Mouse (Mus musculus): ENCODE results near the gene Babam2. TPM values are rescaled to one million over a fixed set of nuclear protein-coding genes. Genes with fewer than 3 reads are reported as not detected.
A peak's percentile ranks its signal among the peaks of the same experiment; 100 is the strongest.

Gene Babam2
- polyA plus RNA-seq, 1 experiment = 77.2 TPM

DNA sequence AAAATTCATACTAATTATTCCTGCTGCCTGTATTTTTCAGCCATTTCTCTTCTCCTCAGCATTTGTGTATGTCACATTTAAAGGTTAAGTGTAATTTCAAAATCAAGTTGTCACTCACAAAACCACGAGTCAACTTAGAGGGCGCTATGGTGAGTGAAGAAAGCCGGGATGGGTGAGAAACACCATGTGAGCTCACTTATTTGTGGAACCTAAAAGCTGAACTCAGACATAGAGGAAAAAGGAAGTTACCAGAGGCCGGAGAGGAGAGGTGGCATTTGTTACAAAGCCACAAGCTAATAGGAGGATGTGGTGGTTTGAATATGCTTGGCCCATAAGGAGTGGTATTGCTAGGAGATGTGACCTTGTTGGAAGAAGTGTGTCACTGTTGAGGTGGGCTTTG, 17.3 kb upstream of the Babam2 start:
- TF ChIP-seq MAX (IDR thresholded peaks at IDR 0.05; ENCODE audit: low read depth) = no peak
- TF ChIP-seq MYOG (IDR thresholded peaks at IDR 0.05; ENCODE audit: control insufficient read depth in 1 of 3, insufficient read depth in 1 of 3, insufficient read length in 2 of 3, low read depth in 2 of 3) = no peak
- TF ChIP-seq POLR2AphosphoS2 (IDR thresholded peaks at IDR 0.05; ENCODE audit: insufficient read length, low read depth) = no peak
- TF ChIP-seq E2F4 (IDR thresholded peaks at IDR 0.05; ENCODE audit: insufficient read depth) = no peak
- no peak for TF ChIP-seq SRF (IDR thresholded peaks at IDR 0.05; ENCODE audit: control insufficient read depth, insufficient read length, low read depth)
- TF ChIP-seq CEBPB (IDR thresholded peaks at IDR 0.05; ENCODE audit: insufficient read depth, poor library complexity, severe bottlenecking) = no peak
- no peak for TF ChIP-seq TCF12 (IDR thresholded peaks at IDR 0.05; ENCODE audit: insufficient read depth, poor library complexity, severe bottlenecking)
- TF ChIP-seq POLR2A (IDR thresholded peaks at IDR 0.05; ENCODE audit: insufficient read length, low read depth) = no peak
- no peak for TF ChIP-seq MYOD1 (IDR thresholded peaks at IDR 0.05; ENCODE audit: control insufficient read depth in 1 of 3, insufficient read length in 2 of 3, low read depth in 2 of 3)
- no peak for TF ChIP-seq REST (IDR thresholded peaks at IDR 0.05; ENCODE audit: insufficient read depth, insufficient read length)
- TF ChIP-seq TCF3 (IDR thresholded peaks at IDR 0.05; ENCODE audit: insufficient read length, low read depth) = no peak
- no peak for TF ChIP-seq USF1 (IDR thresholded peaks at IDR 0.05; ENCODE audit: low read depth)
- no peaks in the 10 kb centered on the region for H3K27me3 ChIP-seq (ENCODE audit: control insufficient read depth, insufficient read depth, insufficient read length)

DNA sequence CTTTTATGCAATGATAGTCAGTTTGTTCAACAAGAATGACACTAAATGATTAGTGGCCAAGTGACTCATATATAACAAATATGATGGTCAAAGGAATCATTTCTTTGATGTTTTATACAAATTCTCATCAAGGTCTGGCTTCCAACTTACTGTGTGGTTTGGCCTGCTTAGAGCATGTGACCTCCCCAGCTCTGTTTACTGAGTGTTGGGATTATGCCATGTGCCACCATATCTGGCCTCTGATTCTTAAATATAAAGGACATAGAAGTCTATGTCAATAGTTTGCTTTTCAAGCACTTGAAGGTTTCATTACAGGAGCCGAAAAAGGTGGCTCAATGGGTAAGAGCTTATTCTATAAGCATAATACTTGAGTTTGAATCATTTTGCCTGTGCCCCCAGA, 15.2 kb upstream of the Babam2 start:
- Histone ChIP-seq H3K4me3 (no peak overlapping the region), H3ac (ENCODE audit: control insufficient read depth, insufficient read length) (no peak overlapping the region), H3K79me2 (ENCODE audit: control insufficient read depth, insufficient read depth) (no peaks in the 10 kb centered on the region), H3K27me3 (ENCODE audit: control insufficient read depth, insufficient read depth, insufficient read length) (no peaks in the 10 kb centered on the region), H3K4me2 (ENCODE audit: low read depth) (no peak overlapping the region), H3K36me3 (ENCODE audit: control insufficient read depth, insufficient read depth) (no peaks in the 10 kb centered on the region)
- TF ChIP-seq TCF12 (IDR thresholded peaks at IDR 0.05; ENCODE audit: insufficient read depth, poor library complexity, severe bottlenecking) (no peak), USF1 (IDR thresholded peaks at IDR 0.05; ENCODE audit: low read depth) (peak; percentile 35), SRF (IDR thresholded peaks at IDR 0.05; ENCODE audit: control insufficient read depth, insufficient read length, low read depth) (no peak), TCF3 (IDR thresholded peaks at IDR 0.05; ENCODE audit: insufficient read length, low read depth) (no peak)

More for the DNA sequence above, 17.3 kb upstream of the Babam2 start:
- H3K79me2 ChIP-seq (ENCODE audit: control insufficient read depth, insufficient read depth) = no peaks in the 10 kb centered on the region
- no peak overlapping the region for H3ac ChIP-seq (ENCODE audit: control insufficient read depth, insufficient read length)
- H3K4me3 ChIP-seq = no peak overlapping the region
- H3K36me3 ChIP-seq (ENCODE audit: control insufficient read depth, insufficient read depth) = no peaks in the 10 kb centered on the region
- no peak overlapping the region for H3K4me2 ChIP-seq (ENCODE audit: low read depth)

DNA sequence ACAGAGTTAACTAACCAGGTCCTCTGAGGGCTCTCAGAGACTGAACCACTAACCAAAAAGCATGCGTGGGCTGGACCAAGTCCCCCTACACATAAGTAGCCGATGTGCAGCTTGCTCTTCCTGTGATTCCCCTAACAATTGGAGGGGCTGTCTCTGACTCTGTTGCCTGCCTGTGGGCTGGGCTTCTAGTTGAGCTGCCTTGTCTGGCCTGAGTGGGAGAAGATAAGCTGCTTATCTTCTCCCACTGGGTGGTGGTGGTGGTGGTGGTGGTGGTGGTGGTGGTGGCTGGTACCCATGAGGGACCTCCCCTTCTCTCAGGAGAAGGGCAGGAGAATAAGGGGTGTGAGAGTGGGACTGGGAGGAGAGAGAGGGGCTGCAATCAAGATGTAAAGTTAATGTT, 11.4 kb upstream of the Babam2 start:
- no peaks in the 10 kb centered on the region for H3K79me2 ChIP-seq (ENCODE audit: control insufficient read depth, insufficient read depth)
- TF ChIP-seq MYOG (IDR thresholded peaks at IDR 0.05; ENCODE audit: control insufficient read depth in 1 of 3, insufficient read depth in 1 of 3, insufficient read length in 2 of 3, low read depth in 2 of 3) = no peak
- TF ChIP-seq SRF (IDR thresholded peaks at IDR 0.05; ENCODE audit: control insufficient read depth, insufficient read length, low read depth) = no peak
- no peak for TF ChIP-seq REST (IDR thresholded peaks at IDR 0.05; ENCODE audit: insufficient read depth, insufficient read length)
- TF ChIP-seq TCF12 (IDR thresholded peaks at IDR 0.05; ENCODE audit: insufficient read depth, poor library complexity, severe bottlenecking) = no peak
- TF ChIP-seq MAX (IDR thresholded peaks at IDR 0.05; ENCODE audit: low read depth) = no peak
- no peak for TF ChIP-seq CEBPB (IDR thresholded peaks at IDR 0.05; ENCODE audit: insufficient read depth, poor library complexity, severe bottlenecking)
- TF ChIP-seq TCF3 (IDR thresholded peaks at IDR 0.05; ENCODE audit: insufficient read length, low read depth) = no peak
- TF ChIP-seq POLR2AphosphoS2 (IDR thresholded peaks at IDR 0.05; ENCODE audit: insufficient read length, low read depth) = no peak
- no peak for TF ChIP-seq POLR2A (IDR thresholded peaks at IDR 0.05; ENCODE audit: insufficient read length, low read depth)
- TF ChIP-seq MYOD1 (IDR thresholded peaks at IDR 0.05; ENCODE audit: control insufficient read depth in 1 of 3, insufficient read length in 2 of 3, low read depth in 2 of 3) = no peak
- no peak for TF ChIP-seq E2F4 (IDR thresholded peaks at IDR 0.05; ENCODE audit: insufficient read depth)
- no peak for TF ChIP-seq USF1 (IDR thresholded peaks at IDR 0.05; ENCODE audit: low read depth)
- no peaks in the 10 kb centered on the region for H3K27me3 ChIP-seq (ENCODE audit: control insufficient read depth, insufficient read depth, insufficient read length)
- no peak overlapping the region for H3K4me3 ChIP-seq
- H3K36me3 ChIP-seq (ENCODE audit: control insufficient read depth, insufficient read depth) = no peaks in the 10 kb centered on the region
- H3ac ChIP-seq (ENCODE audit: control insufficient read depth, insufficient read length) = no peak overlapping the region
- no peak overlapping the region for H3K4me2 ChIP-seq (ENCODE audit: low read depth)

DNA sequence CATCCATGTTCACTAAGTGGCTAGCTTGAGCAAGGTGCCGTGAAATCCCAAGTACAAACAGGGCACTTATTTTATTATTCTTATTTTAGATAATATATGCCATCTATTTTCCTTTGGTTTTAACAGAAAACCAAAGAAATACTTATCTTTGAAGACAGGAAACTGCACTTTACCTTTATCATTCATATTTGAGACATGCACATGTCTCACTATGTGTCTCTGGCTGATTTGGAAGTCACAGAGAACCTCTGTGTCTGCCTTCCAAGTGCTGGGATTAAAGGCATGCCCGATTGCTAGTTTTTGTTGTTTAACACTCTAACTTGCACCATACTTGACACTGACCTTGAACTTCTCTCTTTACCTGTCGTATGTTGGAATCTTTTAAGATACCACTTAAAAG, 9.5 kb upstream of the Babam2 start:
- no peak for TF ChIP-seq MYOG (IDR thresholded peaks at IDR 0.05; ENCODE audit: control insufficient read depth in 1 of 3, insufficient read depth in 1 of 3, insufficient read length in 2 of 3, low read depth in 2 of 3)
- no peak for TF ChIP-seq POLR2AphosphoS2 (IDR thresholded peaks at IDR 0.05; ENCODE audit: insufficient read length, low read depth)
- TF ChIP-seq TCF12 (IDR thresholded peaks at IDR 0.05; ENCODE audit: insufficient read depth, poor library complexity, severe bottlenecking) = no peak
- no peak for TF ChIP-seq SRF (IDR thresholded peaks at IDR 0.05; ENCODE audit: control insufficient read depth, insufficient read length, low read depth)
- TF ChIP-seq E2F4 (IDR thresholded peaks at IDR 0.05; ENCODE audit: insufficient read depth) = no peak
- H3K79me2 ChIP-seq (ENCODE audit: control insufficient read depth, insufficient read depth) = no peaks in the 10 kb centered on the region

DNA sequence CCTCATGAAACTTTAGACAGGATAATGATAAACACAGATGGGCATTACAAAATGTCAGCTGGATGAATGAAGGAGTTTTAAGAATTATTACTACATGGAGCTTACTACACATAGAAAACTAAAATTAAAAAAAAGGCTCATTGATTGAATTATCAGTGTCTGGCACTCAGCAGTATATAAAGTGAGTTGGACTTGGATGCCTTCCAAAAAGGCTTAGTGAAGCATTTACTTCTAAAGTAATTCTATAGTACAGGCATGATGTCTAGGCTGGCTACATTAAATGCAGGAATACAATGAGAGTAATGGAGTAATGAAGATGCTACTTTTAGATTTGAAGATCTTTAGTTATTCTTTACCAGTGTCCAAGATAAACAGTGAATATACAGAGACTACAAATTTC, 4.3 kb upstream of the Babam2 start:
- Histone ChIP-seq H3K4me2 (ENCODE audit: low read depth) (peak overlapping the region; percentile 10), H3K4me3 (no peak overlapping the region), H3ac (ENCODE audit: control insufficient read depth, insufficient read length) (no peak overlapping the region), H3K79me2 (ENCODE audit: control insufficient read depth, insufficient read depth) (no peaks in the 10 kb centered on the region), H3K36me3 (ENCODE audit: control insufficient read depth, insufficient read depth) (no peaks in the 10 kb centered on the region), H3K27me3 (ENCODE audit: control insufficient read depth, insufficient read depth, insufficient read length) (no peaks in the 10 kb centered on the region)
- TF ChIP-seq POLR2A (IDR thresholded peaks at IDR 0.05; ENCODE audit: insufficient read length, low read depth) (no peak), E2F4 (IDR thresholded peaks at IDR 0.05; ENCODE audit: insufficient read depth) (no peak), TCF3 (IDR thresholded peaks at IDR 0.05; ENCODE audit: insufficient read length, low read depth) (no peak), MYOG (IDR thresholded peaks at IDR 0.05; ENCODE audit: control insufficient read depth in 1 of 3, insufficient read depth in 1 of 3, insufficient read length in 2 of 3, low read depth in 2 of 3) (no peak), SRF (IDR thresholded peaks at IDR 0.05; ENCODE audit: control insufficient read depth, insufficient read length, low read depth) (no peak), MAX (IDR thresholded peaks at IDR 0.05; ENCODE audit: low read depth) (no peak), MYOD1 (IDR thresholded peaks at IDR 0.05; ENCODE audit: control insufficient read depth in 1 of 3, insufficient read length in 2 of 3, low read depth in 2 of 3) (no peak), POLR2AphosphoS2 (IDR thresholded peaks at IDR 0.05; ENCODE audit: insufficient read length, low read depth) (no peak), CEBPB (IDR thresholded peaks at IDR 0.05; ENCODE audit: insufficient read depth, poor library complexity, severe bottlenecking) (no peak), USF1 (IDR thresholded peaks at IDR 0.05; ENCODE audit: low read depth) (no peak), REST (IDR thresholded peaks at IDR 0.05; ENCODE audit: insufficient read depth, insufficient read length) (no peak)

More for the DNA sequence above, 9.5 kb upstream of the Babam2 start:
- no peak overlapping the region for H3K4me2 ChIP-seq (ENCODE audit: low read depth)
- H3K27me3 ChIP-seq (ENCODE audit: control insufficient read depth, insufficient read depth, insufficient read length) = no peaks in the 10 kb centered on the region
- no peaks in the 10 kb centered on the region for H3K36me3 ChIP-seq (ENCODE audit: control insufficient read depth, insufficient read depth)
- no peak overlapping the region for H3K4me3 ChIP-seq
- H3ac ChIP-seq (ENCODE audit: control insufficient read depth, insufficient read length) = no peak overlapping the region
